Mouse (Mus musculus) B cell, adult 2 months (primary cell): Measurements from ENCODE around the gene Olfr346.

ENCODE experiments used
- DNase-seq, 2 experiments: peaks; one replicate each; pipeline ENCODE4 v3.0.0; 2022

Olfr346 gene

DNA sequence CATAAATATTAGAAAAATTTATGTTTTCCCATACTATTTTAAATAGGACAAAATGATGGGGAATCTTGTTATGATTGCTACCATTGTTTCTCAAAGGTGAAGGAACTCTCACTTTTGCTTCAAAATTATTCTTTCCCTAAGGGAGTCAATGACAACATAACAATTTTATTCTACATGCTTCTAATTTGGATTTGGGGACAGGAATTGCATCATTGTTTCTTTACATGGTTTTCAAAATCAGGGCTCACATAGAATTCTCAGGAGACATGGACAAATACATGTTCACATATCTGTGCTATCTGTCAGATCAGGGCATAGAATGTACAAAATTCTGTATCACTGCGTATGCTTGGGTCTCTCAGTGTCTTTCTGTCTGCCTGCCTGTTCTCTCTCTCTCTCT lies at the start of gene Olfr346:
TSS of gene Olfr346 (plus strand) at position 301 of the 400 bp plus-strand sequence.
- DNase-seq: no peak

DNA sequence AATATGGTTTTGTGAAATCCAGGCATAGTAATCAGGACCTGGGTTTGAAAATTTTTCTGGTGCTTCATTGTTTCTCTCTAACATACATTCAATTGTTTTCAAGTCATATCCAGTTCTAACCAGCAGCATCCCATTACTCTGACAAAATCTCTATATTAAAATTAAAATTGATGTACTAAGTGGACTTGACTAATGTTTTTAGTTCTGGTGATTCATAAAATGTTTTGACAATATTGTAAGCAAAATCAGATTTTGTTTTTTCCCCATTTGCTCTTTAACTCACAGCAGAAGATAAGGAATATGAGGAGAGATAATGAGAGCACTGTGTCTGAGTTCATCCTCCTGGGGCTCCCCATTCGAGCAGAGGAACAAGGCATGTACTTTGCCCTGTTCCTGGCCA lies 45.8 kb upstream of the Olfr346 start, which contains the start of gene Olfr345:
TSS of gene Olfr345 (plus strand) at position 301 of the 400 bp plus-strand sequence.
- DNase-seq: no peak

DNA sequence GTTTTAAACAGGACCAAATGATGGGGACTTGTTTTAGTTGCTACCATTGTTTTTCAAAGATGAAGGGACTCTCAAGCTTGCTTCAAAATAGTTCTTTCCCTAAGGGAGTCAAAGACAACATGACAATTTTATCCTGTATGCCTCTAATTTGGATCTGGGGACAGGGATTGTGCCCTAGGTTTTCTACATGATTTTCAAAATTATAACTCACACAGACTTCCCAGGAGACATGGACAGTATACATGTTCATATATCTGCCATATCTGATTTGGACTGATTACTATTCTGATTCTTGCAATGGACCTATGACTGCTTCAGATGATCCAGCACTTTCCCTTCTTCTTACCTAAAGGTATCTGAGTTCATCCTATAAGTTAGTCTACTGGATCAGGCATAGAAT lies 46.0 kb downstream of the Olfr346 start, which contains the start of gene Olfr347:
TSS of gene Olfr347 (plus strand) at position 301 of the 400 bp plus-strand sequence.
- no peak for DNase-seq

- DNase-seq: no peak
These were observed 50.6 kb downstream of the Olfr346 start for GRCm38 (mm10) chr2:36736226-36736625.
